Mouse (Mus musculus): ENCODE measurements around the gene Abi1.

Abi1 gene

GRCm38 (mm10) chr2:23040001-23040646 lies at the start of gene Abi1:
Gene Abi1 (minus strand): TSS chr2:23040241.
- ChIA-PET CTCF (interaction anchor here in 2 of 4 experiments (0.5 to 1.0 kb wide), 4 partner anchors 34 to 1024 kb away, joined by 3 to 8 read pairs (median 4); partner anchors contain the start of gene Pdss1 (in 1 of the 2)), POLR2A (interaction anchor here (0.6 to 4.4 kb wide), 47 partner anchors 8 to 148 kb away, joined by 3 to 42 read pairs (median 4); partner anchors contain the start of genes Acbd5 (in 3 of the 4), Pdss1 (in 3 of the 4), Mastl (in 2 of the 4) and Yme1l1 (in 1 of the 4))

- CTCF ChIA-PET, result interaction anchor here in 2 of 4 experiments (0.6 to 1.4 kb wide), 2 partner anchors 15 to 193 kb away, joined by 4 to 6 read pairs; no protein-coding TSS in a partner anchor
- POLR2A ChIA-PET, result interaction anchor here in 1 of 4 experiments (1.3 kb wide), 1 partner anchor 107 kb away, joined by 4 read pairs; no protein-coding TSS in a partner anchor
Observed at GRCm38 (mm10) chr2:23084540-23084939, 44.5 kb upstream of the Abi1 start.

- ChIA-PET CTCF (interaction anchor here in 1 of 4 experiments (0.6 kb wide), 1 partner anchor 13 kb away, joined by 4 read pairs; no protein-coding TSS in a partner anchor), POLR2A (interaction anchor here in 2 of 4 experiments (0.7 to 1.3 kb wide), 3 partner anchors 10 to 143 kb away, joined by 3 to 5 read pairs (median 3); no protein-coding TSS in a partner anchor)
Observed at GRCm38 (mm10) chr2:23078588-23078987, 38.5 kb upstream of the Abi1 start.

GRCm38 (mm10) chr2:23077693-23078092 lies 37.7 kb upstream of the Abi1 start:
- ChIA-PET POLR2A (interaction anchor here in 1 of 4 experiments (0.7 to 1.3 kb wide), 4 partner anchors 9 to 142 kb away, joined by 3 to 5 read pairs (median 4); no protein-coding TSS in a partner anchor), CTCF (interaction anchor here in 1 of 4 experiments (0.5 to 0.7 kb wide), 2 partner anchors 71 to 148 kb away, joined by 3 read pairs; no protein-coding TSS in a partner anchor)

GRCm38 (mm10) chr2:23076783-23077182 lies 36.7 kb upstream of the Abi1 start:
- POLR2A ChIA-PET, result no interaction called here
- CTCF ChIA-PET, result interaction anchor here in 1 of 4 experiments (0.7 kb wide), 1 partner anchor 147 kb away, joined by 3 read pairs; no protein-coding TSS in a partner anchor

GRCm38 (mm10) chr2:23075846-23076245 lies 35.8 kb upstream of the Abi1 start:
- ChIA-PET POLR2A (interaction anchor here in 1 of 4 experiments (0.7 kb wide), 1 partner anchor 9 kb away, joined by 3 read pairs; no protein-coding TSS in a partner anchor), CTCF (interaction anchor here in 1 of 4 experiments (0.6 kb wide), 1 partner anchor 60 kb away, joined by 4 read pairs; no protein-coding TSS in a partner anchor)

- ChIA-PET CTCF (no interaction called here), POLR2A (interaction anchor here in 3 of 4 experiments (0.6 to 1.9 kb wide), 5 partner anchors 13 to 1316 kb away, joined by 3 to 4 read pairs (median 4); no protein-coding TSS in a partner anchor)
Observed at GRCm38 (mm10) chr2:23071406-23071805, 31.4 kb upstream of the Abi1 start.

- ChIA-PET CTCF (no interaction called here), POLR2A (interaction anchor here in 3 of 4 experiments (0.7 to 5.0 kb wide), 6 partner anchors 14 to 175 kb away, joined by 3 to 42 read pairs (median 16); partner anchors contain the start of genes Abi1 (in 3 of the 3), Mastl (in 1 of the 3), Pdss1 (in 1 of the 3) and Yme1l1 (in 1 of the 3))
Observed at GRCm38 (mm10) chr2:23070491-23070890, 30.4 kb upstream of the Abi1 start.

GRCm38 (mm10) chr2:23068894-23069744 lies 29.1 kb upstream of the Abi1 start:
- POLR2A ChIA-PET, result interaction anchor here (0.6 to 5.0 kb wide), 20 partner anchors 9 to 503 kb away, joined by 3 to 42 read pairs (median 5); partner anchors contain the start of genes Abi1 (in 4 of the 4), Pdss1 (in 3 of the 4), Mastl (in 1 of the 4) and Spopl (in 1 of the 4)
- CTCF ChIA-PET, result interaction anchor here in 2 of 4 experiments (0.7 to 1.1 kb wide), 3 partner anchors 15 to 174 kb away, joined by 3 to 4 read pairs (median 3); partner anchors contain the start of gene Pdss1 (in 1 of the 2)

GRCm38 (mm10) chr2:23068370-23068737 lies 28.3 kb upstream of the Abi1 start:
- CTCF ChIA-PET, result interaction anchor here in 2 of 4 experiments (0.5 to 1.0 kb wide), 2 partner anchors 14 to 24 kb away, joined by 3 to 8 read pairs; no protein-coding TSS in a partner anchor
- POLR2A ChIA-PET, result interaction anchor here in 3 of 4 experiments (0.6 to 5.0 kb wide), 25 partner anchors 9 to 174 kb away, joined by 3 to 42 read pairs (median 4); partner anchors contain the start of genes Abi1 (in 3 of the 3), Pdss1 (in 3 of the 3), Mastl (in 1 of the 3) and Yme1l1 (in 1 of the 3)

- POLR2A ChIA-PET, result interaction anchor here in 3 of 4 experiments (0.6 to 5.0 kb wide), 30 partner anchors 8 to 182 kb away, joined by 3 to 42 read pairs (median 4); partner anchors contain the start of genes Abi1 (in 3 of the 3), Pdss1 (in 3 of the 3), Mastl (in 1 of the 3) and Yme1l1 (in 1 of the 3)
- CTCF ChIA-PET, result interaction anchor here in 2 of 4 experiments (0.5 to 1.0 kb wide), 2 partner anchors 13 to 25 kb away, joined by 3 to 8 read pairs; no protein-coding TSS in a partner anchor
Observed at GRCm38 (mm10) chr2:23067552-23068369, 27.7 kb upstream of the Abi1 start, which contains the start of gene Acbd5. Gene Acbd5 (plus strand): TSS chr2:23068167.

GRCm38 (mm10) chr2:23052523-23052922 lies 12.5 kb upstream of the Abi1 start:
- CTCF ChIA-PET, result no interaction called here
- POLR2A ChIA-PET, result interaction anchor here in 2 of 4 experiments (0.9 to 1.4 kb wide), 4 partner anchors 13 to 30 kb away, joined by 3 to 6 read pairs (median 4); partner anchors contain the start of gene Abi1 (in 1 of the 2)

- CTCF ChIA-PET, result no interaction called here
Observed at GRCm38 (mm10) chr2:23051890-23052289, 11.8 kb upstream of the Abi1 start.

GRCm38 (mm10) chr2:23048006-23048405 lies 8.0 kb upstream of the Abi1 start:
- CTCF ChIA-PET, result no interaction called here
- POLR2A ChIA-PET, result interaction anchor here in 1 of 4 experiments (1.2 kb wide), 1 partner anchor 8 kb away, joined by 3 read pairs; the partner anchor contains the start of gene Abi1

More at GRCm38 (mm10) chr2:23051890-23052289, 11.8 kb upstream of the Abi1 start:
- POLR2A ChIA-PET, result interaction anchor here in 1 of 4 experiments (0.9 to 2.7 kb wide), 3 partner anchors 12 to 29 kb away, joined by 3 to 7 read pairs (median 5); partner anchors contain the start of genes Abi1 and Acbd5

GRCm38 (mm10) chr2:23045703-23046102 lies 5.7 kb upstream of the Abi1 start:
- ChIA-PET POLR2A (interaction anchor here in 1 of 4 experiments (0.6 to 1.8 kb wide), 4 partner anchors 9 to 1840 kb away, joined by 3 to 7 read pairs (median 4); partner anchors contain the start of genes Mastl and Yme1l1), CTCF (no interaction called here)

- ChIA-PET POLR2A (interaction anchor here in 2 of 4 experiments (0.6 to 4.4 kb wide), 3 partner anchors 25 to 953 kb away, joined by 3 to 42 read pairs (median 4); partner anchors contain the start of gene Acbd5 (in 2 of the 2)), CTCF (interaction anchor here in 1 of 4 experiments (1.6 kb wide), 1 partner anchor 13 kb away, joined by 5 read pairs; no protein-coding TSS in a partner anchor)
Observed at GRCm38 (mm10) chr2:23042189-23042588, 2.1 kb upstream of the Abi1 start.
